Mouse (Mus musculus) monocyte, adult 59 days (primary cell): ENCODE results near the gene Rsph9. TPM values are rescaled to one million over a fixed set of nuclear protein-coding genes. Genes with fewer than 3 reads are reported as not detected.

Source experiments
- total RNA-seq, 2 experiments: library from RNA; stranded (reverse); gene quantifications; one replicate each; pipeline ENCODE4 v1.2.4; 2023

The Rsph9 gene
- total RNA-seq: under 1 TPM in 1 of 2 experiments, not detected in 1; 0.86 TPM

GRCm38 (mm10) chr17:46143578-46144423 lies at the start of gene Rsph9:
TSS of gene Rsph9 (minus strand) at chr17:46144216.

GRCm38 (mm10) chr17:46160686-46161085 lies 16.7 kb upstream of the Rsph9 start, which contains the start of gene Gtpbp2:
TSS of gene Gtpbp2 (plus strand) at chr17:46161032.

GRCm38 (mm10) chr17:46152847-46153782 lies 9.1 kb upstream of the Rsph9 start, which contains the start of gene Mad2l1bp:
TSS of gene Mad2l1bp (minus strand) at chr17:46153553.

GRCm38 (mm10) chr17:46110402-46111289 lies 33.4 kb downstream of the Rsph9 start, which contains the start of gene Mrps18a:
TSS of gene Mrps18a (plus strand) at chr17:46110986.

Other genes with a start within 250 kb of the Rsph9 start
- gene Vegfa, start 111.8 kb downstream of the Rsph9 start, total RNA-seq: 10 to 100 TPM; 25.4 to 41.1 TPM
- 10 to 100 TPM; 39.4 to 47.5 TPM for gene Mrps18a, start 33.2 kb downstream of the Rsph9 start, total RNA-seq
- gene Mad2l1bp, start 9.3 kb upstream of the Rsph9 start, total RNA-seq: 10 to 100 TPM; 19.5 to 20.0 TPM
- gene Gtpbp2, start 16.8 kb upstream of the Rsph9 start, total RNA-seq: 100 to 1,000 TPM; 116 to 122 TPM
- 1 to 10 TPM; 5.6 to 6.1 TPM for gene Polh, start 58.4 kb upstream of the Rsph9 start, total RNA-seq
- gene Xpo5, start 58.6 kb upstream of the Rsph9 start, total RNA-seq: 10 to 100 TPM; 20.7 to 21.4 TPM
- 10 to 100 TPM; 28.4 to 32.7 TPM for gene Polr1c, start 103.8 kb upstream of the Rsph9 start, total RNA-seq
- 100 to 1,000 TPM in 1 of 2 experiments, 10 to 100 TPM in 1; 95.4 to 118 TPM for gene Yipf3, start 103.9 kb upstream of the Rsph9 start, total RNA-seq
- 1 to 10 TPM; 2.0 to 3.0 TPM for gene Lrrc73, start 109.3 kb upstream of the Rsph9 start, total RNA-seq
- 10 to 100 TPM; 44.5 to 50.8 TPM for gene Tjap1, start 138.8 kb upstream of the Rsph9 start, total RNA-seq
- not detected for gene Dlk2, start 153.2 kb upstream of the Rsph9 start, total RNA-seq
- gene Abcc10, start 184.1 kb upstream of the Rsph9 start, total RNA-seq: 10 to 100 TPM in 1 of 2 experiments, 1 to 10 TPM in 1; 9.6 to 10.1 TPM
- 10 to 100 TPM; 22.7 to 24.0 TPM for gene Zfp318, start 239.5 kb upstream of the Rsph9 start, total RNA-seq